Comparison of ENCODE assay signal across 23 mouse cellular contexts in the genomic region with DNA sequence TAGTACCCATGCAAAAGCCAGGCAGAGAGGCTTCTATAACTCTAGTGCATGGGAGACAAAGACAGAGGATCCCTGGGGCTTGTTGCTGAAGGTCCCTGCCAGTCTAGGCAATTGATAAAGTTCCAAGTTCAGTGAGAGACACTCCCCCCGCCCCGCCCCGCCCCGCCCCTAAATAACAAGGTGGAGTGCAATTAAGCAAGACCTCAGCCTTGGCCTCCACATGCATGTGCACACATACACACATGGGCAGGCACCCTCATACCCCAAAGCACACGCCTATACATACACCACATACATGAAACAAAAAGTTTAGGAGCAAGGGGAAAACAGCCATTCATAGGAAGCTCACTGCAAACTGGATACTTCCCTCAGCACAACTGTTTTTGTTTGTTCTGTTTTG.
A peak's percentile ranks its signal among the peaks of the same experiment; 100 is the strongest.
DNase-seq lines count a peak whose midpoint lies in the region; ATAC-seq lines count a peak whose summit lies in the region.
"Had no signal": no experiment of that assay in that cellular context is flagged by ENCODE, and none has a peak within 500 bp of the region (broad histone marks: within the 10 kb centered on the region; RNA-seq: fewer than 3 reads in every experiment).

No protein-coding gene starts in this region.

- peaks cover 4% of the 10 kb centered on the region for H3K36me3 ChIP-seq in heart, embryonic 11.5 days (ENCODE audit: control insufficient read depth, insufficient read depth, low read length)
- no peaks in the 10 kb centered on the region for H3K36me3 ChIP-seq in kidney, embryonic 15.5 days
- no peaks in the 10 kb centered on the region for H3K36me3 ChIP-seq in limb, embryonic 10.5 days
- H3K36me3 ChIP-seq in hindbrain, embryonic 16.5 days (ENCODE audit: control insufficient read depth, insufficient read depth, low read length), result no peaks in the 10 kb centered on the region
- H3K36me3 ChIP-seq: G1E; hindbrain, embryonic 12.5 days; midbrain, embryonic 12.5 days; neural tube, embryonic 13.5 days had no signal

- no peak overlapping the region for H3K4me2 ChIP-seq in heart, embryonic 11.5 days
- no peak overlapping the region for H3K4me2 ChIP-seq in kidney, embryonic 15.5 days
- no peak overlapping the region for H3K4me2 ChIP-seq in hindbrain, embryonic 16.5 days (ENCODE audit: low read length)
- H3K4me2 ChIP-seq: hindbrain, embryonic 12.5 days; limb, embryonic 15.5 days; midbrain, embryonic 12.5 days; neural tube, embryonic 13.5 days had no signal

- WGBS in heart, embryonic 11.5 days (ENCODE audit: insufficient replicate concordance), result 83% methylated on average over 5 of the region's 5 CpGs
- WGBS in kidney, embryonic 15.5 days, result 90% methylated on average over 5 of the region's 5 CpGs
- WGBS in limb, embryonic 10.5 days, result 96% methylated on average over 5 of the region's 5 CpGs
- 97% methylated on average over 5 of the region's 5 CpGs for WGBS in hindbrain, embryonic 16.5 days

- no peaks in the 10 kb centered on the region for H3K27me3 ChIP-seq in heart, embryonic 11.5 days (ENCODE audit: control insufficient read depth, insufficient read depth, low read length)
- H3K27me3 ChIP-seq in kidney, embryonic 15.5 days, result no peaks in the 10 kb centered on the region
- no peaks in the 10 kb centered on the region for H3K27me3 ChIP-seq in limb, embryonic 10.5 days (ENCODE audit: low read depth, poor library complexity, severe bottlenecking)
- no peaks in the 10 kb centered on the region for H3K27me3 ChIP-seq in hindbrain, embryonic 16.5 days (replicated peaks; ENCODE audit: control insufficient read depth, insufficient read depth, low read length)
- H3K27me3 ChIP-seq: hindbrain, embryonic 12.5 days; limb, embryonic 15.5 days; megakaryocyte, embryonic 14.5 days; midbrain, embryonic 12.5 days; neural tube, embryonic 13.5 days had no signal

- H3K9ac ChIP-seq in heart, embryonic 11.5 days (ENCODE audit: low read depth, low read length), result no peak overlapping the region
- no peak overlapping the region for H3K9ac ChIP-seq in kidney, embryonic 15.5 days
- no peak overlapping the region for H3K9ac ChIP-seq in hindbrain, embryonic 16.5 days (ENCODE audit: low read depth, low read length)
- H3K9ac ChIP-seq: hindbrain, embryonic 12.5 days; limb, embryonic 15.5 days; midbrain, embryonic 12.5 days; neural tube, embryonic 13.5 days had no signal

- no peak for DNase-seq in heart, adult 8-10 months (ENCODE audit: low spot score)
- DNase-seq in kidney, adult 9 months, result no peak
- DNase-seq in limb, embryonic 10.5 days (ENCODE audit: low spot score), result no peak
- no peak for DNase-seq in thymus, postnatal 14 days
- DNase-seq: adrenal gland, adult 8-10 months; cerebellum, adult 2 months; cerebellum, postnatal 14 days; layer of hippocampus, adult 9-11 months; lung, postnatal 4 days; thymus, adult 2 months had no signal

- no peaks in the 10 kb centered on the region for H3K9me3 ChIP-seq in heart, embryonic 11.5 days (replicated peaks; ENCODE audit: control insufficient read depth, low read length)
- no peaks in the 10 kb centered on the region for H3K9me3 ChIP-seq in kidney, embryonic 15.5 days (replicated peaks)
- no peaks in the 10 kb centered on the region for H3K9me3 ChIP-seq in limb, embryonic 10.5 days (replicated peaks)
- no peaks in the 10 kb centered on the region for H3K9me3 ChIP-seq in hindbrain, embryonic 16.5 days (ENCODE audit: control insufficient read depth, low read length)
- H3K9me3 ChIP-seq: G1E; hindbrain, embryonic 12.5 days; limb, embryonic 15.5 days; midbrain, embryonic 12.5 days; neural tube, embryonic 13.5 days had no signal

- peaks cover 13% of the 10 kb centered on the region for H3K4me1 ChIP-seq in heart, embryonic 11.5 days (ENCODE audit: control insufficient read depth, insufficient read depth, low read length)
- peaks cover 3% of the 10 kb centered on the region; the same call in 1 of the 2 replicates for H3K4me1 ChIP-seq in kidney, embryonic 15.5 days
- H3K4me1 ChIP-seq in limb, embryonic 10.5 days, result peaks cover 38% of the 10 kb centered on the region
- H3K4me1 ChIP-seq in hindbrain, embryonic 16.5 days (ENCODE audit: control insufficient read depth, insufficient read depth, low read depth, low read length), result no peaks in the 10 kb centered on the region
- H3K4me1 ChIP-seq: hindbrain, embryonic 12.5 days; midbrain, embryonic 12.5 days had no signal

- H3K27ac ChIP-seq in heart, embryonic 11.5 days (ENCODE audit: low read depth, low read length), result 0 out of 2 replicates have a peak overlapping the region, but pooled peaks have one; percentile 29
- 0 out of 2 replicates have a peak overlapping the region, but pooled peaks have one; percentile 15 for H3K27ac ChIP-seq in kidney, embryonic 15.5 days
- H3K27ac ChIP-seq in limb, embryonic 10.5 days, result peak overlapping the region; percentile 81
- no peak overlapping the region for H3K27ac ChIP-seq in hindbrain, embryonic 16.5 days (ENCODE audit: low read depth, low read length)
- H3K27ac ChIP-seq: gastrocnemius, adult 2 months; hindbrain, embryonic 12.5 days; midbrain, embryonic 12.5 days; neural tube, embryonic 13.5 days had no signal

- H3K4me3 ChIP-seq in heart, embryonic 11.5 days (ENCODE audit: low read depth, low read length), result no peak overlapping the region
- no peak overlapping the region for H3K4me3 ChIP-seq in kidney, embryonic 15.5 days (replicated peaks)
- no peak overlapping the region for H3K4me3 ChIP-seq in limb, embryonic 10.5 days
- no peak overlapping the region for H3K4me3 ChIP-seq in hindbrain, embryonic 16.5 days (ENCODE audit: low read length)
- H3K4me3 ChIP-seq: erythroblast, embryonic 14.5 days; gastrocnemius, adult 2 months; hindbrain, embryonic 12.5 days; limb, embryonic 15.5 days; megakaryocyte, embryonic 14.5 days; midbrain, embryonic 12.5 days; neural tube, embryonic 13.5 days had no signal

- ATAC-seq in heart, embryonic 11.5 days (replicated peaks; ENCODE audit: insufficient number of reproducible peaks, low FRiP score, low TSS enrichment), result no peak
- ATAC-seq in kidney, embryonic 15.5 days (replicated peaks; ENCODE audit: low FRiP score), result no peak
- ATAC-seq in hindbrain, embryonic 16.5 days, result no peak
- ATAC-seq: forebrain, embryonic 16.5 days; lung, postnatal 0 days had no signal
